Mouse (Mus musculus): Measurements from ENCODE around the gene Vmn1r212. TPM values are rescaled to one million over a fixed set of nuclear protein-coding genes. Genes with fewer than 3 reads are reported as not detected.
A peak's percentile ranks its signal among the peaks of the same experiment; 100 is the strongest.
"Not testable (repeated sequence)": the region's sequence is repeated elsewhere in the genome, so short reads cannot be mapped to it uniquely, and the experiment has no call there.

Vmn1r212 gene
- not detected in 2 replicates for polyA plus RNA-seq (2011; ENCODE audit: insufficient read depth, insufficient read length, low read depth, missing spikeins)

GRCm38 (mm10) chr13:22884105-22884504, at the start of gene Vmn1r212:
Gene Vmn1r212, minus strand, starts transcription at chr13:22884205.
- Histone ChIP-seq H3K4me1 (ENCODE audit: control insufficient read depth, insufficient read depth, low read length) (no peaks in the 10 kb centered on the region), H3K9me3 (replicated peaks; ENCODE audit: control insufficient read depth, insufficient read depth, low read length, poor library complexity, severe bottlenecking) (no peaks in the 10 kb centered on the region), H3K4me3 (ENCODE audit: low read depth, low read length) (no peak within 1 kb of the TSS), H3K27ac (ENCODE audit: insufficient read depth, low read length) (no peak within 1 kb of the TSS), H3K27me3 (ENCODE audit: control insufficient read depth, insufficient read depth, low read length, poor library complexity, severe bottlenecking) (no peaks in the 10 kb centered on the region), H3K9ac (ENCODE audit: low read depth, poor library complexity, severe bottlenecking) (no peak within 1 kb of the TSS), H3K36me3 (ENCODE audit: control insufficient read depth, insufficient read depth, low read length, poor library complexity, severe bottlenecking) (no peaks in the 10 kb centered on the region)
- TF ChIP-seq POLR2A (IDR thresholded peaks at IDR 0.05; ENCODE audit: insufficient read depth, low read length) (no peak), CTCF (IDR thresholded peaks at IDR 0.05; ENCODE audit: low read depth, low read length) (no peak), EP300 (IDR thresholded peaks at IDR 0.05; ENCODE audit: insufficient read depth, low read depth, low read length) (no peak)

GRCm38 (mm10) chr13:22879257-22879656, 4.7 kb downstream of the Vmn1r212 start:
- no peak overlapping the region for H3K4me3 ChIP-seq (ENCODE audit: low read depth, low read length)

GRCm38 (mm10) chr13:22857461-22857860, 26.5 kb downstream of the Vmn1r212 start, which contains the start of gene Vmn1r211:
Gene Vmn1r211, minus strand, starts transcription at chr13:22857561.
- H3K36me3 ChIP-seq (ENCODE audit: control insufficient read depth, insufficient read depth, low read length, poor library complexity, severe bottlenecking): no peaks in the 10 kb centered on the region
- H3K9ac ChIP-seq (ENCODE audit: low read depth, poor library complexity, severe bottlenecking): no peak within 1 kb of the TSS
- TF ChIP-seq CTCF (IDR thresholded peaks at IDR 0.05; ENCODE audit: low read depth, low read length) (no peak), EP300 (IDR thresholded peaks at IDR 0.05; ENCODE audit: insufficient read depth, low read depth, low read length) (no peak), POLR2A (IDR thresholded peaks at IDR 0.05; ENCODE audit: insufficient read depth, low read length) (no peak)
- peaks cover 5% of the 10 kb centered on the region for H3K4me1 ChIP-seq (ENCODE audit: control insufficient read depth, insufficient read depth, low read length)
- no peak within 1 kb of the TSS for H3K4me3 ChIP-seq (ENCODE audit: low read depth, low read length)
- no peaks in the 10 kb centered on the region for H3K9me3 ChIP-seq (replicated peaks; ENCODE audit: control insufficient read depth, insufficient read depth, low read length, poor library complexity, severe bottlenecking)
- no peaks in the 10 kb centered on the region for H3K27me3 ChIP-seq (ENCODE audit: control insufficient read depth, insufficient read depth, low read length, poor library complexity, severe bottlenecking)
- no peak within 1 kb of the TSS for H3K27ac ChIP-seq (ENCODE audit: insufficient read depth, low read length)

More at GRCm38 (mm10) chr13:22879257-22879656, 4.7 kb downstream of the Vmn1r212 start:
- Histone ChIP-seq H3K36me3 (ENCODE audit: control insufficient read depth, insufficient read depth, low read length, poor library complexity, severe bottlenecking) (no peaks in the 10 kb centered on the region), H3K27ac (ENCODE audit: insufficient read depth, low read length) (no peak overlapping the region), H3K9me3 (replicated peaks; ENCODE audit: control insufficient read depth, insufficient read depth, low read length, poor library complexity, severe bottlenecking) (no peaks in the 10 kb centered on the region), H3K4me1 (ENCODE audit: control insufficient read depth, insufficient read depth, low read length) (no peaks in the 10 kb centered on the region), H3K9ac (ENCODE audit: low read depth, poor library complexity, severe bottlenecking) (no peak overlapping the region), H3K27me3 (ENCODE audit: control insufficient read depth, insufficient read depth, low read length, poor library complexity, severe bottlenecking) (no peaks in the 10 kb centered on the region)
- TF ChIP-seq EP300 (IDR thresholded peaks at IDR 0.05; ENCODE audit: insufficient read depth, low read depth, low read length) (no peak), CTCF (IDR thresholded peaks at IDR 0.05; ENCODE audit: low read depth, low read length) (no peak), POLR2A (IDR thresholded peaks at IDR 0.05; ENCODE audit: insufficient read depth, low read length) (no peak)

- Histone ChIP-seq H3K4me1 (ENCODE audit: control insufficient read depth, insufficient read depth, low read length) (no peaks in the 10 kb centered on the region), H3K4me3 (ENCODE audit: low read depth, low read length) (no peak overlapping the region), H3K36me3 (ENCODE audit: control insufficient read depth, insufficient read depth, low read length, poor library complexity, severe bottlenecking) (no peaks in the 10 kb centered on the region), H3K27ac (ENCODE audit: insufficient read depth, low read length) (no peak overlapping the region), H3K9ac (ENCODE audit: low read depth, poor library complexity, severe bottlenecking) (no peak overlapping the region), H3K9me3 (replicated peaks; ENCODE audit: control insufficient read depth, insufficient read depth, low read length, poor library complexity, severe bottlenecking) (no peaks in the 10 kb centered on the region), H3K27me3 (ENCODE audit: control insufficient read depth, insufficient read depth, low read length, poor library complexity, severe bottlenecking) (no peaks in the 10 kb centered on the region)
- TF ChIP-seq EP300 (IDR thresholded peaks at IDR 0.05; ENCODE audit: insufficient read depth, low read depth, low read length): no peak
- TF ChIP-seq CTCF (IDR thresholded peaks at IDR 0.05; ENCODE audit: low read depth, low read length): no peak
- no peak for TF ChIP-seq POLR2A (IDR thresholded peaks at IDR 0.05; ENCODE audit: insufficient read depth, low read length)
These were observed 29.2 kb downstream of the Vmn1r212 start for GRCm38 (mm10) chr13:22854760-22855159.

GRCm38 (mm10) chr13:22846798-22847197, 37.2 kb downstream of the Vmn1r212 start:
- peaks cover 2% of the 10 kb centered on the region for H3K4me1 ChIP-seq (ENCODE audit: control insufficient read depth, insufficient read depth, low read length)
- no peaks in the 10 kb centered on the region for H3K27me3 ChIP-seq (ENCODE audit: control insufficient read depth, insufficient read depth, low read length, poor library complexity, severe bottlenecking)
- TF ChIP-seq CTCF (IDR thresholded peaks at IDR 0.05; ENCODE audit: low read depth, low read length) (no peak), POLR2A (IDR thresholded peaks at IDR 0.05; ENCODE audit: insufficient read depth, low read length) (no peak)
- no peaks in the 10 kb centered on the region for H3K36me3 ChIP-seq (ENCODE audit: control insufficient read depth, insufficient read depth, low read length, poor library complexity, severe bottlenecking)
- H3K9me3 ChIP-seq (replicated peaks; ENCODE audit: control insufficient read depth, insufficient read depth, low read length, poor library complexity, severe bottlenecking): peaks cover 3% of the 10 kb centered on the region; the same call in 1 of the 2 replicates
- no peak overlapping the region for H3K4me3 ChIP-seq (ENCODE audit: low read depth, low read length)
- H3K9ac ChIP-seq (ENCODE audit: low read depth, poor library complexity, severe bottlenecking): no peak overlapping the region
- no peak overlapping the region for H3K27ac ChIP-seq (ENCODE audit: insufficient read depth, low read length)

- not testable (repeated sequence) for H3K36me3 ChIP-seq (ENCODE audit: control insufficient read depth, insufficient read depth, low read length, poor library complexity, severe bottlenecking); H3K9me3 ChIP-seq (replicated peaks; ENCODE audit: control insufficient read depth, insufficient read depth, low read length, poor library complexity, severe bottlenecking); H3K4me3 ChIP-seq (ENCODE audit: low read depth, low read length); H3K27me3 ChIP-seq (ENCODE audit: control insufficient read depth, insufficient read depth, low read length, poor library complexity, severe bottlenecking); H3K9ac ChIP-seq (ENCODE audit: low read depth, poor library complexity, severe bottlenecking); H3K4me1 ChIP-seq (ENCODE audit: control insufficient read depth, insufficient read depth, low read length)
- peak overlapping the region; percentile 79; the same call in 1 of the 2 replicates for H3K27ac ChIP-seq (ENCODE audit: insufficient read depth, low read length)
- 0 out of 2 replicates have a peak, but pooled peaks have one; percentile 4 for TF ChIP-seq EP300 (IDR thresholded peaks at IDR 0.05; ENCODE audit: insufficient read depth, low read depth, low read length)
These were observed 39.7 kb downstream of the Vmn1r212 start for GRCm38 (mm10) chr13:22844304-22844703.

Other genes with a start within 250 kb of the Vmn1r212 start
- gene Vmn1r207-ps, start 154.6 kb downstream of the Vmn1r212 start, polyA plus RNA-seq (2011; ENCODE audit: insufficient read depth, insufficient read length, low read depth, missing spikeins): not detected in 2 replicates
- 0.31 TPM in 1 of 2 replicates, not detected in the other for gene Vmn1r208, start 106.8 kb downstream of the Vmn1r212 start, polyA plus RNA-seq (2011; ENCODE audit: insufficient read depth, insufficient read length, low read depth, missing spikeins)
- not detected in 2 replicates for gene Vmn1r209, start 74.5 kb downstream of the Vmn1r212 start, polyA plus RNA-seq (2011; ENCODE audit: insufficient read depth, insufficient read length, low read depth, missing spikeins)
- not detected in 2 replicates for gene Vmn1r210, start 52.9 kb downstream of the Vmn1r212 start, polyA plus RNA-seq (2011; ENCODE audit: insufficient read depth, insufficient read length, low read depth, missing spikeins)
- gene Vmn1r211, start 26.6 kb downstream of the Vmn1r212 start, polyA plus RNA-seq (2011; ENCODE audit: insufficient read depth, insufficient read length, low read depth, missing spikeins): not detected in 2 replicates
- gene Vmn1r213, start 123.5 kb upstream of the Vmn1r212 start, polyA plus RNA-seq (2011; ENCODE audit: insufficient read depth, insufficient read length, low read depth, missing spikeins): not detected in 2 replicates
- not detected in 2 replicates for gene Vmn1r214, start 146.2 kb upstream of the Vmn1r212 start, polyA plus RNA-seq (2011; ENCODE audit: insufficient read depth, insufficient read length, low read depth, missing spikeins)
- not detected in 2 replicates for gene Vmn1r215, start 183.8 kb upstream of the Vmn1r212 start, polyA plus RNA-seq (2011; ENCODE audit: insufficient read depth, insufficient read length, low read depth, missing spikeins)
- not detected in 2 replicates for gene Vmn1r217, start 234.0 kb upstream of the Vmn1r212 start, polyA plus RNA-seq (2011; ENCODE audit: insufficient read depth, insufficient read length, low read depth, missing spikeins)
- gene Vmn1r218, start 248.9 kb upstream of the Vmn1r212 start, polyA plus RNA-seq (2011; ENCODE audit: insufficient read depth, insufficient read length, low read depth, missing spikeins): 0.11 and 0.12 TPM in 2 replicates